Mouse (Mus musculus): ENCODE results near the gene Ifna7.

Gene Ifna7

DNA sequence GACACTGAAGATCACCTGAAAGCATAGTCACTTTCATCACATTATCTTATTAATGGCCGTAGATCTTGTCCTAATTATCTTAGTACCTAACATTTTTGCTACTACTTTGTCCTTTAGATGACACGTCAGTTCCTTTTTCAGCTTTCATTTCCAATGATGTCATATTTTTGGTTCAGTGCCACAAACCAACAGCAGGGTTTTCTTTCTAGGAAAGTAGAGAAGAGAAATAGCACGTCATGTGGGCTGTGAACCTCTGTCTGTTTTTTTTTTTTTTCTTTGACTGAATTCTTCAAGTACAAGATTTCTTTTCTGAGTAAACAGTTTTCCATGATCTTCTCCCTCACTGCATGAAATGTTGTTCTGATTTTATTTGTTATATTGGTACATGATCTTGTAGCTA is 24.0 kb downstream of the Ifna7 start:
- DNase-seq (ENCODE audit: low spot score), result no peak

DNA sequence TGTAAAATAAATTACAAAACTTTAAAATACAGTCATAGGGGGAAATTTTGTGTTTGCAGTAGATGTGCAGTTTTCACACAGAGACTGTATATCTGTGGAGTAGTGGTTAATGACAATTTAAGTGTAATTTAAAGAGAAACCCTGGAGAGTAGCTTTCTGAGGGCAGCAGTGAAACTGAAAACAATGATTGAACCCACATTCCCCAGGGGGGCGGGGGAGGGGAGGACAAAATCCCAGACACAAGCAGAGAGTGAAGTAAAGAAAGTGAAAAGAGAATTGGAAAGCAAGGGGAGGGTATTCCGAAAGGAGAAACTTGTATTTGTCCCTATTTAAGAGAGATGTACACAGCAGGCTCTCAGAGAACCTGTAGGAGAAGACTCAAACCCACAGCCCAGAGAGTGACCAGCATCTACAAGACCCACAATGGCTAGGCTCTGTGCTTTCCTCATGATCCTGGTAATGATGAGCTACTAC is 25.4 kb downstream of the Ifna7 start, which contains the start of gene Ifna4:
Gene Ifna4 (plus strand): TSS at position 424 of the 474 bp plus-strand sequence.
- DNase-seq (ENCODE audit: low spot score), result no peak

DNA sequence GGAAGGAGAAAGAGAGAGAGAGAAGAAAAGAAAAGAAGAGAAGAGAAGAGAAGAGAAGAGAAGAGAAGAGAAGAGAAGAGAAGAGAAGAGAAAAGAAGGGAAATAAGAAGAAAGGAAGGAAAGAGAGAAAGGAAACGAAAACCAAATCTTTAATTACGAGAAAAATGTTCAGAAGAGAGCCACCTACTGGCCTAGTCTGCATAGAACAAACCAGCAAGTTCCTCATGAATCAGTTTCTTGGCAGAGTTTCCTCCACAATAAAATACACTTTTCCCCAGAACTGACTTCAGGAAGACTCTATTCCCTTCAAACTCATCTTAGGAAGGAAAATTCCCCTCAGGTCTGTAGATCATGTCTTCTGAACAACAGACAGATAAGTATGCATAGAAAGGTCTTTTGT is 29.3 kb downstream of the Ifna7 start:
- no peak for DNase-seq (ENCODE audit: low spot score)

DNA sequence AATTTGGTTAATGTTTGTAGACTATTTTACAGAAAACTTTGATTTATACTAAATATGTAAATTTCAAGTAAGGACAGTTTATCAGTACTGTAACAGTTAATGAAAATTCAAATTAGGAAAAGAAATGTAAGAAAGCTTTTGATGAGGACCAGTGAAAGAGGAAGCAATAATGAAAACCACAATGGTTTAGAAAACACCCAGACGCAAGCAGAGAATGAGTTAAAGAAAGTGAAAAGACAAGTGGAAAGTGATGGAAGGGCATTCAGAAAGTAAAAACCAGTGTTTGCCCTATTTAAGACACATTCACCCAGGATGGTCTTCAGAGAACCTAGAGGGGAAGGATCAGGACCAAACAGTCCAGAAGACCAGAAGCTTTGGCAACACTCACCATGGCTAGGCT is 33.7 kb downstream of the Ifna7 start, which contains the start of gene Ifna1:
Gene Ifna1 (plus strand): TSS at position 390 of the 400 bp plus-strand sequence.
- no peak for DNase-seq (ENCODE audit: low spot score)

DNA sequence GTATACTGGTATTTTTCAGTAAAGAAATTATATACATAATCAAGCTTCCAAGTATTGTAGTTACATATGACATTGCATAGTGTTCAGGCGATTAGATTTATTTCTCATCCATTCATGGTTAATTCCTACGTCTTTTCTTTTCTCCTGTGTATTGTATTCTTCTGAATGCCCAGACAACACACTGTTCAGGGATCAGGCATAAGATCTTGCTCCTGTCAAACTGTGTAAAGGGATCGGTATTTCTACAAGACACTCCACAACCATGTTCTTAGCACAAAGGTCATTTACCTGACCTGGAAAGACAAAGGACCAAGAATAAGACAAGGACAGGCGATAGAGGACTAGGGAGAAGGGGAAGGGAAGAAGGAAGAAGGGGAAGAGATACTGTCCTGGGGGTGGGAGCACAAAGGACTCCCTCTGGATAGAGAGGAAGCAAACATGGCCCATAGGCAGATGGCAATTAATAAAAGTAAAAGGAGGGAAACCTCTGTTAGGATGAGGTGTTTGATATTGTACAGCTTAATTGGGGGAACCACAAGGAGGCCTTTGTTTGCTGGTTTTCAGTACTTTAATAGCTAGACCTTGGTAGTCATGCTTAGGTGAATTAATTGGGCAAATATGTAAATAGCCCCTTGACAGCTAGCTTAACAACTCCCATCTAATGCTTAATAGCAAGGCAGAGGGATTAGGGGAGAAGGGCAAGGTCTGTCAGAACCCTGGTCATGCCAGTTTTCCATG is 35.2 kb downstream of the Ifna7 start:
- DNase-seq (ENCODE audit: low spot score), result no peak

DNA sequence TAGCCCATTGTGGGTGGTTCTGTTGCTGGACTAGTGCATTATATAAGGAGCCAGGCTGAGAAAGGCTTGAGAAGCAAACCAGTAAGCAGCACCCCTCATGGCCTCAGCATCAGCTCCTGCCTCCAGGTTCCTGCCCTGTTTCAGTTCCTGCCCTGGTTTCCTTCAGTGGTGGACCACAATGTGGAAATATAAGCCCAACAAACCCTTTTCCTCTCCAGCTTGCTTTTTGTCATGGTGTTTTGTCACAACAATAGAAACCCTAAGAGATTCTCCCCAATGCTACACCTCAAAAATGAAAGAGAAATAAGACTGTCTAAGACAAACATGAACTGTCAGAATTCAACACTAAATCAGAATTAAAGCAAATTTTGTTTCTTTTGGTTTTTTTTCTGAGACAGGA is 43.2 kb downstream of the Ifna7 start:
- no peak for DNase-seq (ENCODE audit: low spot score)

DNA sequence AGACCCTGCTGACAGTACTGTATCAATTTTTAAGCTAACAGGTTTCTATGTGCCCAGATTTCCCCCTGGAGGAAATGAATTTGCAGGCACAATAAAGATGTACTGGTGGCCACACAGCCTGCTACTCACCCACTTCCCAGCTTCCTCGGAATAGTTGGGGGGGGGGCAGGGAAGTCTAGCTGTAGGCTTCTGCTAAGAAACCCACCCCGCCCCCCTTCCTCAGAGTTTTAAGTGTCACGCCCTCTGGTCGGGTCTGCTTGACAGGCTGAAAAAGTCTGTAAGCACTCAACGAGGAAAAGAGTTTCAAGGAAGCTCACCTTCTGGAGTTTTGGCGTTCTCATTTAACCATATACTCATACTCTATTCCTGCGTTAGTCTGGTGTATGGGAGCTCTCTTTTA is 47.3 kb downstream of the Ifna7 start:
- no peak for DNase-seq (ENCODE audit: low spot score)

DNA sequence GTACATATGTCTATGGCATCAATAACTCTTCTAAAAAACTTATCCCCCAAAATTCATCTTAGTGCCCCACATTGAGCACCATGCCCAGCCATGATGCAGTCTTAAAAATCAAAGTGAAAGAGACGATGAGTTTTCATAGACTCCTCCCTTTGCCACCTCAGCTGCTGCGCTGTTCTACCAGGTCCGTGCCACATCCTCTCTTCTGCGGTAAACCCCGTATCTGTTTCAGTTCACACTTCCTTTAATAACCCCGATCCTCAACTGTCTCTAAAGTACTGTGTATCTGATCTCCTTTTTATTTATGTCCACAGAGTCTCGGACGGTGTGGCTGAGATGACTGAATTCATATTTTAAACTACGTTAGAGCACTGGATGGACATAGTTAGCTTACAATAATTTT is 48.6 kb downstream of the Ifna7 start:
- DNase-seq (ENCODE audit: low spot score), result no peak

DNA sequence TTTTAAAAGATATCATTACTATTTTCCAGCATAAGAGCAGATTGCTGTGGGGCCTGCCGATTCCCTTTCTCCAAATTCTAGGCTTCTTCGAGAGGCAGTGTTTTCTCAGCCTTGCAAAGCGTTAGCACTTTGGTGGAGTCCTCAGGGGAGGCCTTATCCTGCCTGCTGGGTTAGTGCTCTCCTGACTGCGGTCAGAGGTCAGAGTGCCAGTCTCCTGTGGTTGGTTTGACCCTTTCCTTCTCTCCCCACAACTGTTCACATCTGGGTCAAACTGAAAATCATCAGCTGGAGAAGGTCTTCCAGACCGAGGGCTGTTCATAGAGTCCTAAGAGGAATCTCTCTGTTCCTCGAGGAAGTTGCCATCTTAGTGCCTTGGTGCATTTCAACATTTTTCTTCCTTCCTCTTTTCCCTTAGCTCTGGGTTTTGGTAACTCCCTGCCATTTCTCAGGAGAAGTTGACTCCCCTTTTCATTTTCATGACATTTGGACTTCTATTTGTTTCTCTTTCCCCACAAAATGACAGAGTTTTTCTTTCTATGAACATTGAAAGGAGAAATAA is 49.1 kb downstream of the Ifna7 start:
- no peak for DNase-seq (ENCODE audit: low spot score)

Data from testis, postnatal 10 days (tissue).